Mouse (Mus musculus) limb, embryonic 10.5 days (tissue): ENCODE measurements around the gene Trim43b. TPM values are rescaled to one million over a fixed set of nuclear protein-coding genes. Genes with fewer than 3 reads are reported as not detected.
"Not testable (repeated sequence)": the region's sequence is repeated elsewhere in the genome, so short reads cannot be mapped to it uniquely, and the experiment has no call there.

ENCODE experiments used
- DNase-seq: peaks from one replicate; pipeline ENCODE4 v3.0.0-alpha.2; 2017; ENCODE audit warnings: low spot score
- H3K27ac ChIP-seq: fragments of 300-500 bp; sonication (generic); 2 replicates; pipeline ENCODE4 v1.5.1; 2016; ENCODE audit warnings: mild to moderate bottlenecking
- H3K27me3 ChIP-seq: fragments of 300-500 bp; sonication (generic); 2 replicates; pipeline ENCODE4 v1.6.1; 2016; ENCODE audit warnings: low read depth, mild to moderate bottlenecking; ENCODE audit not compliant: poor library complexity, severe bottlenecking
- H3K36me3 ChIP-seq: fragments of 300-500 bp; sonication (generic); 2 replicates; pipeline ENCODE4 v1.6.1; 2016; ENCODE audit warnings: mild to moderate bottlenecking, moderate library complexity
- H3K4me1 ChIP-seq: fragments of 300-500 bp; sonication (generic); 2 replicates; pipeline ENCODE4 v1.6.1; 2016
- H3K4me3 ChIP-seq: fragments of 300-500 bp; sonication (generic); 2 replicates; pipeline ENCODE4 v1.5.1; 2016; ENCODE audit warnings: mild to moderate bottlenecking, moderate library complexity
- H3K9me3 ChIP-seq: fragments of 300-500 bp; sonication (generic); replicated peaks from 2 replicates; pipeline ENCODE4 v1.6.1; 2016; ENCODE audit warnings: mild to moderate bottlenecking
- WGBS: fragments of 180-500 bp; shearing (Covaris S2); methylation state at CpG from one replicate; pipeline ENCODE4 v1.1.7; 2016; 5-methylcytosine and 5-hydroxymethylcytosine counted together
- polyA plus RNA-seq: library from polyadenylated mRNA; unstranded; fragments of >200 nt; fragmentation: Nextera tagmentation; extraction: Ambion mirVana; gene quantifications from 2 replicates; pipeline ENCODE4 v1.2.1, GENCODE M21; 2016

The Trim43b gene
- not detected in 2 replicates for polyA plus RNA-seq

GRCm38 (mm10) chr9:89092735-89093134 lies at the start of gene Trim43b:
Gene Trim43b, minus strand, starts transcription at chr9:89092835.
- 91% methylated on average over 2 of the region's 2 CpGs for WGBS

GRCm38 (mm10) chr9:89104576-89104975 lies 11.9 kb upstream of the Trim43b start:
- H3K36me3 ChIP-seq, H3K27ac ChIP-seq, H3K9me3 ChIP-seq, H3K27me3 ChIP-seq, H3K4me3 ChIP-seq, DNase-seq, H3K4me1 ChIP-seq: not testable (repeated sequence)
- WGBS: 94% methylated on average over 7 of the region's 7 CpGs

More at GRCm38 (mm10) chr9:89092735-89093134, at the start of gene Trim43b:
- not testable (repeated sequence) for H3K27me3 ChIP-seq, H3K36me3 ChIP-seq, H3K4me1 ChIP-seq, DNase-seq, H3K9me3 ChIP-seq, H3K4me3 ChIP-seq, H3K27ac ChIP-seq

- H3K27ac ChIP-seq, H3K27me3 ChIP-seq, DNase-seq, H3K9me3 ChIP-seq, H3K4me1 ChIP-seq, H3K36me3 ChIP-seq, H3K4me3 ChIP-seq: not testable (repeated sequence)
- 95% methylated on average over 13 of the region's 13 CpGs for WGBS
Measured at GRCm38 (mm10) chr9:89086746-89087145, 5.9 kb downstream of the Trim43b start.

- not testable (repeated sequence) for H3K27ac ChIP-seq, H3K27me3 ChIP-seq, DNase-seq, H3K4me1 ChIP-seq, H3K36me3 ChIP-seq, H3K4me3 ChIP-seq, H3K9me3 ChIP-seq
- 79% methylated on average over 10 of the region's 10 CpGs for WGBS
Measured at GRCm38 (mm10) chr9:89079637-89080036, 13.0 kb downstream of the Trim43b start.

DNA sequence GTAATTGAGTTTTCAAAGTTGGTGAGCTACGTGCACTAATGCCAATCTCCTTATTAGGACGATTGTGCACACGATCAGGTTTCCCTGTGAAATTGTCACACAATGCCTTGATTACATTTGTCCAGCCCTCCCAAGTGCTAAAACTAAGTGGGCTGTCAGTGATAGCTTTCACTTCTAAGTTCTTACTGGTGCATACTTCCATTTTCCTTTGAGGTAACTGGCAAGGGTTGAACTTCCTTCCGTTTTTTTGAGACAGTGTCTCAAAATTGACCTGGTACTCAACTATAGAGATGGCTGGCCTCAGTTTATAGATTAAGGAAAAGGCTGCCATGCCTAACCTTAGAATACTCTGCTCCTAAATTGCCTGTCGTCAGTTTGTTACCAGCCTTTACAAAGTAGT lies 16.1 kb downstream of the Trim43b start:
- H3K36me3 ChIP-seq, DNase-seq: not testable (repeated sequence)

GRCm38 (mm10) chr9:89067143-89067501 lies 25.5 kb downstream of the Trim43b start:
- H3K4me1 ChIP-seq, H3K27ac ChIP-seq, H3K27me3 ChIP-seq, H3K36me3 ChIP-seq, H3K4me3 ChIP-seq, DNase-seq, H3K9me3 ChIP-seq: not testable (repeated sequence)
- 93% methylated on average over 3 of the region's 6 CpGs for WGBS

More for the DNA sequence above, 16.1 kb downstream of the Trim43b start:
- H3K27ac ChIP-seq, H3K9me3 ChIP-seq, H3K27me3 ChIP-seq, H3K4me1 ChIP-seq, H3K4me3 ChIP-seq: not testable (repeated sequence)
- 97% methylated on average over 2 of the region's 5 CpGs for WGBS

GRCm38 (mm10) chr9:89066378-89067142 lies 26.1 kb downstream of the Trim43b start:
- H3K4me1 ChIP-seq, H3K9me3 ChIP-seq, H3K27me3 ChIP-seq, H3K27ac ChIP-seq, H3K4me3 ChIP-seq, H3K36me3 ChIP-seq: not testable (repeated sequence)
- DNase-seq: peak; percentile 43
- WGBS: 63% methylated on average over 42 of the region's 44 CpGs

Other genes with a start within 250 kb of the Trim43b start
- gene Bcl2a1a, start 135.9 kb downstream of the Trim43b start, polyA plus RNA-seq: not detected in 2 replicates
- gene Bcl2a1b, start 106.4 kb upstream of the Trim43b start, polyA plus RNA-seq: 0.18 TPM in 1 of 2 replicates, not detected in the other
- not detected in 2 replicates for gene Gm29094, start 106.5 kb upstream of the Trim43b start, polyA plus RNA-seq
- gene Mthfs, start 117.8 kb upstream of the Trim43b start, polyA plus RNA-seq: 19.0 and 23.0 TPM in 2 replicates